In the genomic region with DNA sequence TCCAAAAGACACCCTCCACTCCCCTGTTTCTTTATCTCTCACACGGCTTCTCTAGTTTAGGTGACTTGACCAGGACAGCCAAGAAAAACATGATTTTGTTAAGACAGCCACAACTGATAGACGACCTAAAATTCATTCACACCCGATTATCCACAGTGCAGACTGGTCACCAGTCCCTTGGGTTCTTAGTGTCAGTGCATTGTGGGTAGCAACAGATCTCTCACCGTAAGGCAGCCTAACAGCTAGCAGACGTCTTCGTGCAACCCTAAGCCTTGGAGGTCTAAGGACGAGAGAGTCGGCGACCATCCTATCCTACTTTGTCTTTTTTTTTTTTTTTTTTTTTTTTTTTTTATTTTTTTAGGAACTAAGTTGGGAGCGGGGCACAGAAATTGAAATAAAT, we compare ENCODE assay signal across 18 mouse cellular contexts.
"Had no signal": no experiment of that assay in that cellular context is flagged by ENCODE, and none has a peak within 500 bp of the region (broad histone marks: within the 10 kb centered on the region; RNA-seq: fewer than 3 reads in every experiment).

No protein-coding gene starts in this region.

- H3K9me3 ChIP-seq: lung, embryonic 15.5 days; midbrain, embryonic 10.5 days; midbrain, embryonic 12.5 days; neural tube, embryonic 13.5 days; neural tube, embryonic 15.5 days had no signal

- H3K4me2 ChIP-seq: lung, embryonic 15.5 days; midbrain, embryonic 12.5 days; neural tube, embryonic 13.5 days; neural tube, embryonic 15.5 days had no signal

- ATAC-seq: lung, postnatal 0 days had no signal

- H3K4me1 ChIP-seq: lung, embryonic 15.5 days; midbrain, embryonic 10.5 days; midbrain, embryonic 12.5 days had no signal

- H3K4me3 ChIP-seq: lung, embryonic 15.5 days; midbrain, embryonic 10.5 days; midbrain, embryonic 12.5 days; myocyte; neural tube, embryonic 13.5 days; neural tube, embryonic 15.5 days had no signal

- DNase-seq: lung, adult 18-20 months; lung, postnatal 4 days; midbrain, embryonic 14.5 days; retina, postnatal 1 day; right cerebral cortex, adult 18-20 months; right cerebral cortex, postnatal 25 days; right cerebral cortex, postnatal 4 days; spleen, adult 18-20 months; thymus, adult 18-20 months; thymus, postnatal 14 days; thymus, postnatal 36 days had no signal

- H3K36me3 ChIP-seq: neural tube, embryonic 13.5 days; neural tube, embryonic 15.5 days had no signal

- H3K9ac ChIP-seq: lung, embryonic 15.5 days; midbrain, embryonic 12.5 days; neural tube, embryonic 13.5 days; neural tube, embryonic 15.5 days had no signal

- H3K27me3 ChIP-seq: lung, embryonic 15.5 days; midbrain, embryonic 12.5 days; neural tube, embryonic 13.5 days; neural tube, embryonic 15.5 days had no signal

- H3K27ac ChIP-seq: lung, embryonic 15.5 days; midbrain, embryonic 10.5 days; midbrain, embryonic 12.5 days; neural tube, embryonic 13.5 days; neural tube, embryonic 15.5 days had no signal
